Mouse (Mus musculus): ENCODE measurements at regions not wholly inside any gene's neighbourhood (a gene's known extent, or its start where the extent isn't known, plus 50 kb on each side); places are given as distances from the start of the nearest gene placed in this dataset.

- Histone ChIP-seq H3K4me3 (ENCODE audit: low read length) (no peak overlapping the region), H3K9me3 (ENCODE audit: low read length) (peaks cover 5% of the 10 kb centered on the region; the same call in 1 of the 2 replicates), H3K27ac (ENCODE audit: low read length) (no peak overlapping the region), H3K36me3 (ENCODE audit: insufficient read depth, low read length) (no peaks in the 10 kb centered on the region), H3K9ac (replicated peaks; ENCODE audit: low read length) (no peak overlapping the region), H3K27me3 (ENCODE audit: insufficient read depth, low read length) (peaks cover 22% of the 10 kb centered on the region), H3K4me2 (replicated peaks; ENCODE audit: low read depth, low read length) (no peak overlapping the region), H3K4me1 (ENCODE audit: insufficient read depth, low read length) (no peaks in the 10 kb centered on the region)
- 69% methylated on average over 3 of the region's 3 CpGs for WGBS
- no peak for ATAC-seq (ENCODE audit: low FRiP score, low TSS enrichment)
Observed at GRCm38 (mm10) chr5:128487371-128487770, 54.5 kb upstream of the Tmem132d start.

- ATAC-seq (ENCODE audit: low FRiP score, low TSS enrichment): no peak
- Histone ChIP-seq H3K9me3 (ENCODE audit: low read length) (peaks cover 3% of the 10 kb centered on the region; the same call in 1 of the 2 replicates), H3K27me3 (ENCODE audit: insufficient read depth, low read length) (peaks cover 28% of the 10 kb centered on the region)
Observed at GRCm38 (mm10) chr5:128484116-128484515, 51.2 kb upstream of the Tmem132d start.

GRCm38 (mm10) chr5:128483441-128483810, 50.5 kb upstream of the Tmem132d start:
- H3K4me2 ChIP-seq (replicated peaks; ENCODE audit: low read depth, low read length): peak overlapping the region; percentile 36; the same call in 1 of the 2 replicates
- WGBS: 5% methylated on average over 13 of the region's 13 CpGs
- H3K9me3 ChIP-seq (ENCODE audit: low read length): no peaks in the 10 kb centered on the region
- H3K4me3 ChIP-seq (ENCODE audit: low read length): no peak overlapping the region
- H3K4me1 ChIP-seq (ENCODE audit: insufficient read depth, low read length): no peaks in the 10 kb centered on the region
- no peaks in the 10 kb centered on the region for H3K36me3 ChIP-seq (ENCODE audit: insufficient read depth, low read length)
- H3K9ac ChIP-seq (replicated peaks; ENCODE audit: low read length): no peak overlapping the region
- peaks cover 28% of the 10 kb centered on the region for H3K27me3 ChIP-seq (ENCODE audit: insufficient read depth, low read length)
- ATAC-seq (ENCODE audit: low FRiP score, low TSS enrichment): no peak
- no peak overlapping the region for H3K27ac ChIP-seq (ENCODE audit: low read length)

More at GRCm38 (mm10) chr5:128484116-128484515, 51.2 kb upstream of the Tmem132d start:
- Histone ChIP-seq H3K9ac (replicated peaks; ENCODE audit: low read length) (no peak overlapping the region), H3K4me1 (ENCODE audit: insufficient read depth, low read length) (no peaks in the 10 kb centered on the region), H3K4me2 (replicated peaks; ENCODE audit: low read depth, low read length) (no peak overlapping the region), H3K36me3 (ENCODE audit: insufficient read depth, low read length) (no peaks in the 10 kb centered on the region), H3K4me3 (ENCODE audit: low read length) (no peak overlapping the region), H3K27ac (ENCODE audit: low read length) (no peak overlapping the region)
- WGBS: 38% methylated on average over 6 of the region's 6 CpGs

- no peaks in the 10 kb centered on the region for H3K4me1 ChIP-seq (ENCODE audit: insufficient read depth, low read length)
- ATAC-seq (ENCODE audit: low FRiP score, low TSS enrichment): no peak
- H3K9me3 ChIP-seq (ENCODE audit: low read length): no peaks in the 10 kb centered on the region
- H3K36me3 ChIP-seq (ENCODE audit: insufficient read depth, low read length): no peaks in the 10 kb centered on the region
- H3K27ac ChIP-seq (ENCODE audit: low read length): no peak overlapping the region
- WGBS: 4% methylated on average over 20 of the region's 20 CpGs
- H3K27me3 ChIP-seq (ENCODE audit: insufficient read depth, low read length): peaks cover 28% of the 10 kb centered on the region
- H3K9ac ChIP-seq (replicated peaks; ENCODE audit: low read length): no peak overlapping the region
- no peak overlapping the region for H3K4me3 ChIP-seq (ENCODE audit: low read length)
- H3K4me2 ChIP-seq (replicated peaks; ENCODE audit: low read depth, low read length): peak overlapping the region; percentile 36
Observed at GRCm38 (mm10) chr5:128482617-128483440, 50.0 kb upstream of the Tmem132d start.

All from kidney, embryonic 16.5 days (tissue).